16 mouse cellular contexts compared by ENCODE assay signal in the genomic region with DNA sequence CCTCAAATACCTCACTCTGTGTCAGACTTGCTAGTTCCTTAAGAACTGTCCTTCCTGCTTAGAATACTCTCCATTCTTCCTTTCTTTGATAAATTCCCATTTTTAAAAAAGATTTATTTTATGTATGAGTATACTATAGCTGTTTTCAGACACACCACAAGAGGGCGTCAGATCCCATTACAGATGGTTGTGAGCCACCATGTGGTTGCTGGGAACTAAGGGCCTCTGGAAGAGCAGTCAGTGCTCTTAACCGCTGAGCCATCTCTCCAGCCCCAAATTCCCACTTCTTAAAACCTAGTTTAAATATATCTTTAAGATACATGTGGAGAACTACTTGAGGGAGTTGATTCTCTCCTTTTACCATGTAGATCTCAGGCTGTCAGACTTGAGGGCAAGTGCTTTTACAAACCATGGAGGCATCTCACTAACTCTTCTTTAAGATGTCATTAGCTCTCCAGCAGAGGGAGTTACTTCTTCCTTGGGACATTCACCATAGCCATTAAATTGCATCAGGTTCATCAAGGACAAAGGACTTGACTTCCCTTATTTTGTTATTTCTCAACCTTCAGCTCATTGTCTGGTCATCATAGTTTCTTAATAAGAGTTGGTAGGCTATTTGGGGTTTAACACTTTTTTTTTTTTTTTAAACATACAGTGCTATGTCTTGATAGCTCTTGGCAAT. TPM values are rescaled to one million over a fixed set of nuclear protein-coding genes. Genes with fewer than 3 reads are reported as not detected.
DNase-seq lines count a peak whose midpoint lies in the region; ATAC-seq and TF ChIP-seq lines count a peak whose summit lies in the region.
"Had no signal": no experiment of that assay in that cellular context is flagged by ENCODE, and none has a peak within 500 bp of the region (broad histone marks: within the 10 kb centered on the region; RNA-seq: fewer than 3 reads in every experiment).

No protein-coding gene starts in this region.

- H3K4me1 ChIP-seq in lung, postnatal 0 days (ENCODE audit: insufficient read depth, low read depth, low read length): no peaks in the 10 kb centered on the region
- peaks cover 26% of the 10 kb centered on the region for H3K4me1 ChIP-seq in bone marrow macrophage, adult 2 months (ENCODE audit: control insufficient read depth, insufficient read depth, low read length)
- no peaks in the 10 kb centered on the region for H3K4me1 ChIP-seq in hindbrain, postnatal 0 days (ENCODE audit: insufficient read depth, low read length)
- H3K4me1 ChIP-seq: limb, embryonic 12.5 days had no signal

- no peaks in the 10 kb centered on the region for H3K27me3 ChIP-seq in lung, postnatal 0 days (replicated peaks; ENCODE audit: insufficient read depth, low read length)
- H3K27me3 ChIP-seq in hindbrain, postnatal 0 days (ENCODE audit: insufficient read depth, low read length): no peaks in the 10 kb centered on the region
- H3K27me3 ChIP-seq: limb, embryonic 12.5 days had no signal

- no peaks in the 10 kb centered on the region for H3K36me3 ChIP-seq in lung, postnatal 0 days (ENCODE audit: insufficient read depth, low read length)
- H3K36me3 ChIP-seq in hindbrain, postnatal 0 days (ENCODE audit: insufficient read depth, low read length): peaks cover 6% of the 10 kb centered on the region; the same call in 1 of the 2 replicates

- no peaks in the 10 kb centered on the region for H3K9me3 ChIP-seq in lung, postnatal 0 days (ENCODE audit: low read length)
- H3K9me3 ChIP-seq in hindbrain, postnatal 0 days (ENCODE audit: low read length): no peaks in the 10 kb centered on the region
- H3K9me3 ChIP-seq: limb, embryonic 12.5 days had no signal

- H3K9ac ChIP-seq in lung, postnatal 0 days (replicated peaks; ENCODE audit: low read depth): no peak overlapping the region
- H3K9ac ChIP-seq in hindbrain, postnatal 0 days (replicated peaks; ENCODE audit: low read length): no peak overlapping the region
- H3K9ac ChIP-seq: limb, embryonic 12.5 days had no signal

- TF ChIP-seq CTCF in lung, postnatal 0 days (IDR thresholded peaks at IDR 0.05): peak; percentile 30; the same call in 1 of the 2 replicates
- peak; percentile 74 for TF ChIP-seq CTCF in bone marrow macrophage, adult 2 months (IDR thresholded peaks at IDR 0.05; ENCODE audit: low read depth, low read length)
- TF ChIP-seq CTCF in hindbrain, postnatal 0 days (IDR thresholded peaks at IDR 0.05; ENCODE audit: low read depth): no peak; the same call in 1 of the 2 replicates

- no peak for ATAC-seq in lung, postnatal 0 days
- ATAC-seq in neutrophil, adult 5-6 weeks (ENCODE audit: extremely low read depth, insufficient number of reproducible peaks, low FRiP score, poor library complexity, severe bottlenecking): peak; percentile 86
- ATAC-seq in hindbrain, postnatal 0 days: no peak
- ATAC-seq: forebrain, embryonic 14.5 days had no signal

- no peak for TF ChIP-seq EP300 in lung, postnatal 0 days (IDR thresholded peaks at IDR 0.05)

- peak; percentile 30 for DNase-seq in heart, adult 11 months
- DNase-seq in heart, postnatal 4 days: no peak
- peak; percentile 64 for DNase-seq in lung, postnatal 0 days (ENCODE audit: low spot score)
- no peak for DNase-seq in lung, postnatal 14 days
- no peak for DNase-seq in heart, adult 9 months (ENCODE audit: low spot score in 2 of 2)
- no peak for DNase-seq in hindbrain, postnatal 0 days (ENCODE audit: low spot score)
- DNase-seq: adrenal gland, postnatal 25 days; cerebellum, postnatal 36 days; kidney, postnatal 10 days; right cerebral cortex, adult 18-20 months had no signal

- no peak overlapping the region for H3K27ac ChIP-seq in lung, postnatal 0 days (ENCODE audit: low read length)
- peak overlapping the region; percentile 27 for H3K27ac ChIP-seq in bone marrow macrophage, adult 2 months (ENCODE audit: insufficient read depth, low read depth, low read length)
- no peak overlapping the region for H3K27ac ChIP-seq in hindbrain, postnatal 0 days
- H3K27ac ChIP-seq: limb, embryonic 12.5 days; macrophage had no signal

- no peak for TF ChIP-seq POLR2A in bone marrow macrophage, adult 2 months (IDR thresholded peaks at IDR 0.05; ENCODE audit: borderline replicate concordance, low read depth, low read length)

- H3K4me3 ChIP-seq in lung, postnatal 0 days (ENCODE audit: low read depth, low read length): no peak overlapping the region
- no peak overlapping the region for H3K4me3 ChIP-seq in bone marrow macrophage, adult 2 months (ENCODE audit: insufficient read depth, low read length)
- no peak overlapping the region for H3K4me3 ChIP-seq in hindbrain, postnatal 0 days (ENCODE audit: low read length)
- H3K4me3 ChIP-seq: limb, embryonic 12.5 days had no signal

- H3K4me2 ChIP-seq in lung, postnatal 0 days (replicated peaks; ENCODE audit: low read depth, low read length): no peak overlapping the region
- H3K4me2 ChIP-seq in hindbrain, postnatal 0 days (ENCODE audit: low read depth, low read length): no peak overlapping the region
- H3K4me2 ChIP-seq: heart, embryonic 11.5 days; limb, embryonic 12.5 days had no signal

- 66% methylated on average over 2 of the region's 2 CpGs for WGBS in lung, postnatal 0 days
- whole genome bisulfite sequencing in hindbrain, postnatal 0 days: 75% methylated on average over 2 of the region's 2 CpGs

RNA-seq across cellular contexts. Expression of gene Nr2c2, which starts 9.6 kb away (rescaled TPM):
- total RNA-seq in heart, postnatal 4 days (2021): 10 to 100 TPM; 43.6 to 46.4 TPM
- polyA plus RNA-seq in lung, postnatal 0 days (2015; fragmentation: Nextera tagmentation; extraction: Ambion mirVana): 14.7 and 15.7 TPM in 2 replicates
- 26.2 and 28.2 TPM in 2 replicates for polyA plus RNA-seq in bone marrow macrophage, adult 2 months (2012; ENCODE audit: insufficient read depth, insufficient read length, missing spikeins)
- 69.7 and 77.7 TPM in 2 replicates for total RNA-seq in neutrophil, adult 5-6 weeks (2017)
- total RNA-seq in hindbrain, postnatal 0 days (2014; rRNA removed): 63.4 and 80.7 TPM in 2 replicates
- 30.8 and 31.8 TPM in 2 replicates for polyA plus RNA-seq in hindbrain, postnatal 0 days (2015; fragmentation: Nextera tagmentation; extraction: Ambion mirVana)

Comparison
In these comparisons a context has a peak if more than half of its experiments do, and no peak if none do; other contexts are left out.
1. DNase-seq: peak in heart, adult 11 months (single experiment) and lung, postnatal 0 days (single experiment); none in heart, postnatal 4 days (single experiment), lung, postnatal 14 days (single experiment), heart, adult 9 months (0 of 2) and hindbrain, postnatal 0 days (single experiment).